Mouse (Mus musculus) spleen, postnatal 4 days (tissue): ENCODE data around the gene Sft2d1.
"Not testable (repeated sequence)": the region's sequence is repeated elsewhere in the genome, so short reads cannot be mapped to it uniquely, and the experiment has no call there.

Experiments
- DNase-seq, 2 experiments: peaks; one replicate each; pipeline ENCODE4 v3.0.0; 2022; ENCODE audit warnings: low spot score in 2 of 2

The Sft2d1 gene

GRCm38 (mm10) chr17:8302772-8303438, 8.0 kb upstream of the Sft2d1 start:
- no peak for DNase-seq

GRCm38 (mm10) chr17:8303671-8304070, 7.2 kb upstream of the Sft2d1 start:
- no peak for DNase-seq

- DNase-seq, result no peak
Measured at GRCm38 (mm10) chr17:8305801-8306200, 5.1 kb upstream of the Sft2d1 start.

- DNase-seq, result no peak
Measured at GRCm38 (mm10) chr17:8311751-8312150, 849 bp downstream of the Sft2d1 start.

- no peak for DNase-seq
Measured at GRCm38 (mm10) chr17:8313976-8314375, 3.1 kb downstream of the Sft2d1 start.

- no peak for DNase-seq
Measured at GRCm38 (mm10) chr17:8316251-8316650, 5.3 kb downstream of the Sft2d1 start.

- DNase-seq, result not testable (repeated sequence)
Measured at GRCm38 (mm10) chr17:8326877-8327276, 16.0 kb downstream of the Sft2d1 start.

- no peak for DNase-seq
Measured at GRCm38 (mm10) chr17:8328511-8329174, 17.7 kb downstream of the Sft2d1 start.

- DNase-seq, result no peak
Measured at GRCm38 (mm10) chr17:8330602-8331001, 19.7 kb downstream of the Sft2d1 start.

GRCm38 (mm10) chr17:8337159-8337558, 26.3 kb downstream of the Sft2d1 start, which contains the start of gene Prr18:
Prr18 (plus strand) TSS chr17:8337459.
- not testable (repeated sequence) for DNase-seq

GRCm38 (mm10) chr17:8339666-8340374, 28.9 kb downstream of the Sft2d1 start:
- no peak for DNase-seq

- no peak for DNase-seq
Measured at GRCm38 (mm10) chr17:8340407-8341359, 29.8 kb downstream of the Sft2d1 start.

- no peak for DNase-seq
Measured at GRCm38 (mm10) chr17:8341360-8341963, 30.6 kb downstream of the Sft2d1 start.

GRCm38 (mm10) chr17:8342706-8343105, 31.8 kb downstream of the Sft2d1 start:
- DNase-seq, result no peak

GRCm38 (mm10) chr17:8343416-8343815, 32.5 kb downstream of the Sft2d1 start:
- no peak for DNase-seq

- no peak for DNase-seq
Measured at GRCm38 (mm10) chr17:8347765-8348285, 36.9 kb downstream of the Sft2d1 start.

GRCm38 (mm10) chr17:8348941-8349340, 38.0 kb downstream of the Sft2d1 start:
- no peak for DNase-seq

GRCm38 (mm10) chr17:8351088-8351487, 40.2 kb downstream of the Sft2d1 start:
- no peak for DNase-seq

GRCm38 (mm10) chr17:8355692-8356091, 44.8 kb downstream of the Sft2d1 start, which contains the start of gene T2:
T2 (plus strand) TSS chr17:8355992.
- DNase-seq, result no peak

- DNase-seq, result no peak
Measured at GRCm38 (mm10) chr17:8357498-8357897, 46.6 kb downstream of the Sft2d1 start.

GRCm38 (mm10) chr17:8360876-8361275, 50.0 kb downstream of the Sft2d1 start:
- no peak for DNase-seq
